Mouse (Mus musculus): ENCODE measurements at regions not wholly inside any gene's neighbourhood (a gene's known extent, or its start where the extent isn't known, plus 50 kb on each side); places are given as distances from the start of the nearest gene placed in this dataset.
"Not testable (repeated sequence)": the region's sequence is repeated elsewhere in the genome, so short reads cannot be mapped to it uniquely, and the experiment has no call there.

GRCm38 (mm10) chr19:27028834-27029233 is 143.2 kb downstream of the Gm815 start:
- no peak for DNase-seq (ENCODE audit: low read depth)

GRCm38 (mm10) chr19:27031030-27031700 is 145.5 kb downstream of the Gm815 start:
- DNase-seq (ENCODE audit: low read depth), result no peak

GRCm38 (mm10) chr19:27032621-27033020 is 146.9 kb downstream of the Gm815 start:
- DNase-seq (ENCODE audit: low read depth), result no peak

- no peak for DNase-seq (ENCODE audit: low read depth)
These were observed 152.6 kb downstream of the Gm815 start for GRCm38 (mm10) chr19:27038298-27038697.

- no peak for DNase-seq (ENCODE audit: low read depth)
These were observed 154.8 kb downstream of the Gm815 start for GRCm38 (mm10) chr19:27040321-27041025.

- peak; percentile 4 for DNase-seq (ENCODE audit: low read depth)
These were observed 149.7 kb upstream of the Vldlr start for GRCm38 (mm10) chr19:27066449-27067181.

GRCm38 (mm10) chr19:27073281-27073680 is 143.0 kb upstream of the Vldlr start:
- no peak for DNase-seq (ENCODE audit: low read depth)

- DNase-seq (ENCODE audit: low read depth), result no peak
These were observed 141.3 kb upstream of the Vldlr start for GRCm38 (mm10) chr19:27075019-27075418.

GRCm38 (mm10) chr19:27076920-27077512 is 139.3 kb upstream of the Vldlr start:
- no peak for DNase-seq (ENCODE audit: low read depth)

- DNase-seq (ENCODE audit: low read depth), result no peak
These were observed 128.9 kb upstream of the Vldlr start for GRCm38 (mm10) chr19:27087344-27087743.

- no peak for DNase-seq (ENCODE audit: low read depth)
These were observed 128.5 kb upstream of the Vldlr start for GRCm38 (mm10) chr19:27087833-27088232.

GRCm38 (mm10) chr19:27089099-27089498 is 127.2 kb upstream of the Vldlr start:
- DNase-seq (ENCODE audit: low read depth), result no peak

- no peak for DNase-seq (ENCODE audit: low read depth)
These were observed 124.7 kb upstream of the Vldlr start for GRCm38 (mm10) chr19:27091603-27092002.

GRCm38 (mm10) chr19:27094777-27095478 is 121.4 kb upstream of the Vldlr start:
- no peak for DNase-seq (ENCODE audit: low read depth)

GRCm38 (mm10) chr19:27099921-27100320 is 116.4 kb upstream of the Vldlr start:
- DNase-seq (ENCODE audit: low read depth), result no peak

GRCm38 (mm10) chr19:27110437-27110836 is 105.8 kb upstream of the Vldlr start:
- DNase-seq (ENCODE audit: low read depth), result no peak

GRCm38 (mm10) chr19:27120876-27121275 is 95.4 kb upstream of the Vldlr start:
- DNase-seq (ENCODE audit: low read depth), result no peak

GRCm38 (mm10) chr19:27122348-27122747 is 93.9 kb upstream of the Vldlr start:
- DNase-seq (ENCODE audit: low read depth), result no peak

- no peak for DNase-seq (ENCODE audit: low read depth)
These were observed 93.0 kb upstream of the Vldlr start for GRCm38 (mm10) chr19:27123334-27123733.

GRCm38 (mm10) chr19:27123806-27124469 is 92.3 kb upstream of the Vldlr start:
- no peak for DNase-seq (ENCODE audit: low read depth)

- not testable (repeated sequence) for DNase-seq (ENCODE audit: low read depth)
These were observed 87.8 kb upstream of the Vldlr start for GRCm38 (mm10) chr19:27128501-27128900.

All from fibroblast of lung, adult 2 months (primary cell).